Mouse (Mus musculus) testis, adult 2 months (tissue): ENCODE results near the gene Carmil1. TPM values are rescaled to one million over a fixed set of nuclear protein-coding genes. Genes with fewer than 3 reads are reported as not detected.

Experiments
- H3K27ac ChIP-seq: fragments of 200-500 bp; 2 replicates; pipeline ENCODE4 v1.5.1; 2012; ENCODE audit warnings: low read depth, low read length; ENCODE audit not compliant: control insufficient read depth, insufficient read depth
- H3K27me3 ChIP-seq: fragments of 200-500 bp; 2 replicates; pipeline ENCODE4 v1.6.1; 2012; ENCODE audit warnings: mild to moderate bottlenecking, low read length, moderate library complexity; ENCODE audit not compliant: control insufficient read depth, insufficient read depth
- H3K36me3 ChIP-seq: fragments of 200-500 bp; 2 replicates; pipeline ENCODE4 v1.6.1; 2012; ENCODE audit warnings: mild to moderate bottlenecking, low read length; ENCODE audit not compliant: control insufficient read depth, insufficient read depth
- H3K4me1 ChIP-seq: fragments of 200-500 bp; 2 replicates; pipeline ENCODE4 v1.6.1; 2012; ENCODE audit warnings: low read length; ENCODE audit not compliant: control insufficient read depth, insufficient read depth
- H3K4me3 ChIP-seq: fragments of 200-500 bp; 2 replicates; pipeline ENCODE4 v1.5.1; 2012; ENCODE audit warnings: low read depth, mild to moderate bottlenecking, low read length, moderate library complexity, mixed read lengths; ENCODE audit not compliant: control insufficient read depth
- CTCF ChIP-seq: fragments of 200-500 bp; IDR thresholded peaks from 2 replicates; pipeline ENCODE4 v1.5.1; 2012; ENCODE audit warnings: low read depth, mild to moderate bottlenecking, inconsistent platforms, low read length, moderate library complexity; ENCODE audit not compliant: control insufficient read depth, insufficient read depth, insufficient replicate concordance
- POLR2A ChIP-seq: fragments of 200-500 bp; IDR thresholded peaks from 2 replicates; pipeline ENCODE4 v1.6.1; 2012; ENCODE audit warnings: low read depth, mild to moderate bottlenecking, inconsistent platforms, low read length, moderate library complexity; ENCODE audit not compliant: control insufficient read depth
- polyA plus RNA-seq: library from polyadenylated mRNA; depleted of rRNA; stranded (reverse); fragments of >200 nt; gene quantifications from 2 replicates; pipeline ENCODE4 v1.2.3, GENCODE M21; 2012

The Carmil1 gene
- polyA plus RNA-seq, 1 experiment, result 32.8 TPM

DNA sequence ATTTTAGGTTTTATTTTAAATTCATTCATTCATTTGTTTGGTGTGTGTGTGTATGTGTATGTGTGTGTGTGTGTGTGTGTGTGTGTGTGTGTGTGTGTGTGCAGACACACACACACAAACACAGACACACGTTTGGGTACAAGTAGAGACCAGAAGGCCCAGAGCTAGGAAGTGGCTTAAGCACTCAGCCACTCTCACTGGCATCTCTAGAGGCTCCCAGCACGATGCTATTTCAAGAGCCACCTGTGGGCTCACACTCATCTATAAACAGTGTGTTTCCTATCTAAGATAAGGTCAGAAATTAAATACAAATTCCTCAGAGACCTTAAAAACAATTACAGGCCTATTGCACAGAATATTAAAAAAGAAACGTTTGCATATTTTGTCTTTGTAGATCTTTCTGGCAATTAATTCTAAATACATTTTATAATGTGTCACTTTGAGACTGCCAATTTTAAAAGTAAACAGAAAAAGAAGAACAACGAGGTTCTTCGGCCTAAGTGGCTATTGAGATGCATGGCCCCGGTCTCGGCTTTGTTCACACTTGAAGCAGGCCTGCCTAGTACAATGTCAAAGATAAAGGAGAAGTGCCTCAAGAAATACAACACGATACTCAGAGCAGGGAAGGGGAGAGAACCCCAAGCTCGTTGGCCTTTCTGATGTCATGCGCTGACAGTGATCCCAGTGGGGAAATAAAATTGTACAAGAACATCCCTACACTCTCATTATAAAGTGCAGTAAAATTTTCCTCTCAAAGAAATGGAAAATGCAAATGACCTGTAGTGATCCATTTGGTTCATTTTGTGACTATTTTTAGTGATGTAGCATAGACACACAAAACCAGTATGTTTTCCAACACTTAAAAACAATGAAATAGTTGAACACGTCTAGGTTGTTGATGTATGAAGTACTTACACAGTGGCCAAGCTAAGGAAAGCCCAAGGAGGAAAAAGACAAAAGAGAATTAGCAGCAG lies 179.2 kb downstream of the Carmil1 start:
- H3K4me3 ChIP-seq, result no peak overlapping the region
- no peaks in the 10 kb centered on the region for H3K36me3 ChIP-seq
- H3K27me3 ChIP-seq, result no peaks in the 10 kb centered on the region
- no peak for TF ChIP-seq CTCF
- no peak for TF ChIP-seq POLR2A
- no peak overlapping the region for H3K27ac ChIP-seq
- no peaks in the 10 kb centered on the region for H3K4me1 ChIP-seq

DNA sequence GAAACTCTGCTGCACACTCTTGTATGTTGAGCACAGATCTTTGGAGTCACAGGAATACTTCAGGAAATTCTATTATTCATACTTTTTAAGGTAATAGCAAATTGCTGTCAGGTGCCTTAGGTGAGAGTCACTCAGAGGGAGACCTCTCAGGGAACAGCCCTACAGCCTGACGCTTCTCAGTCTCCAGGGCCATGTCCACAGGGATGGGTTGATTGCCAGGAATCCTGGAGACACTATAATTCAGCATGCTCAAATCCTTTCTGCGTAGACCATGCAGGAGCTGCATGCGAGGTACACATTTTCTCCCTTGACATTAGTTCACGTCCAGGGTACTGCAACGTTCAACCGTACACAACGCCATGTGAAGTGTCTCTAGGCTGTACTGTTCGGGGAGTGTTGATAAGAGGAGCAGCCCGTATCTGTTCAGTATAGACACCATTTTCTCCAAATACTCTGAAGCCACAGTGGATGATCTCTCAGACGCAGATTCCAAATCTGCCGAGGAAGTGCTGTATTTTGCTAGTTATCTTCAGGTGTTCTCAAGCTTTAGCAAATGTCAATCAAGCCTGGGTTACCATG lies 180.0 kb downstream of the Carmil1 start:
- no peaks in the 10 kb centered on the region for H3K4me1 ChIP-seq
- no peaks in the 10 kb centered on the region for H3K27me3 ChIP-seq
- TF ChIP-seq POLR2A (no peak), CTCF (no peak)
- no peak overlapping the region for H3K4me3 ChIP-seq
- no peak overlapping the region for H3K27ac ChIP-seq
- H3K36me3 ChIP-seq, result no peaks in the 10 kb centered on the region

DNA sequence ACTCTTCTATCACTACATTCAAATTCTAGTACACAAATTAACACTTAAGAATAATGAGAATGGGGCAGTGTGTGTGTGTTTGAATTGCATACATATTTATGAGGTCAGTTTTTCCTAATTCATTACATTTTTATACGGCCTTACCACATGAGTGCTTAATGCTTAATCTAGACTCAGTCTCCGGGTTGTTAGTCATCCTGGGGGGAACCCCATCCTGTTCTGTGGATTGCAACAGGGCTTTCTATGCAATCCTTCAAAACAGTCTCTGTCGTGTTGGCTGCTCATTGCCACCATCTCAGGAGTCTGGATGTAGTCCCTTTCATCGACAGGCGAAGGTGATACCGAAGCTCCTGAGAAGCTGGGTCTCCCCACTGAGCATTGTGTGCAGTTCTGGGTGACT lies 184.0 kb downstream of the Carmil1 start:
- H3K27ac ChIP-seq, result no peak overlapping the region
- H3K36me3 ChIP-seq, result no peaks in the 10 kb centered on the region
- TF ChIP-seq POLR2A, result no peak
- no peak for TF ChIP-seq CTCF
- no peaks in the 10 kb centered on the region for H3K4me1 ChIP-seq
- H3K27me3 ChIP-seq, result no peaks in the 10 kb centered on the region
- no peak overlapping the region for H3K4me3 ChIP-seq

DNA sequence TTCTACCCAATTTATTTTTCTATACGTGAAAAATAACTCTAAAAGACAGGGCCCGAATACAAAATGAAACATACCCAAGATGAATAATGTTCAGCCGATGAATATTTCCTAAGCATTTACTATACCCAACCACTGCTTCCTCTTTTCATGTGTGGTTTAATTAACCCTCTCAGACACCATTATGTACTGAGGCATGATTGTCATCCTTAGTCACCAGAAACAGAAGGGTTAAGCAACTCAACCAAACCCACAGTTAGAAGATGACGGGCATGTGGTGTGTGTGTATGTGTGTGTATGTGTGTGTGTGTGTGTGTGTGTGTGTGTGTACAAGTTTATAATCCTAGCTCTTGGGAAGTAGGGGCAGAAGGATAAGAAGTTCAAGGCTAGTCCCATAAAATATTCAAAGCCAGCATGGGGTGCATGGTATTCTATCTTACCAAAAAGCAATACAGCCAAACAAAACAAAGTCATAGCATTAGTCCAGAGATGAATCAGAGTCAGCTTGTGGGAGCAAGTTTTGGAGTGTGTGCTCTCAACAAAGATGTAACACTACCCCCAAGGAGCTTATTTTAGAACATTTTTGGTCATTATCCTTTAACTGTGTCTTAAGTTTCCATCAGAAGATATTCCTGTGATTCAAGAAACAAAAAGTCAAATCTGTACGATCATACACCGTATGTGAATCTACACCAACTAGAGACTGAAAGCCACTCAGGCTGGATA lies 185.6 kb downstream of the Carmil1 start:
- Histone ChIP-seq H3K4me1 (no peaks in the 10 kb centered on the region), H3K27ac (no peak overlapping the region), H3K27me3 (no peaks in the 10 kb centered on the region), H3K4me3 (no peak overlapping the region), H3K36me3 (no peaks in the 10 kb centered on the region)
- TF ChIP-seq CTCF (no peak), POLR2A (no peak)

DNA sequence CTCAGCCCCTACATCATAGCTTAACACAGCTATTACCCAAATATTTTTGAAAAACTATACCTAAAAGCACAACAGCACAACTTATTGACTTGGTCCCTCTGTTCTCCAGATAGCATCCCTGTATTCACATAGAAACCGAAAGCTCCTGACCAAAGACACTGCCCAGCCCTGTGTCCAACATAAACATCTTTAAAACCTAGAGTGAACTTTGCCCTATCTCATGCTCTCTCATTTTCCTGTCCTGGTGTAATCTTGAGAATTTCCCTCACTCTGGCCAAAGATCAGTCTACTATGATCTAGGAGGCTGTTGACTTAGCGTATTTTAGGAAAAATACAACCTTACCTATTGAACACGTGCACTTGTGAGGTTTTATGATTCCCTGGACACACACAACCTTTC lies 187.5 kb downstream of the Carmil1 start:
- Histone ChIP-seq H3K27ac (no peak overlapping the region), H3K27me3 (no peaks in the 10 kb centered on the region), H3K4me3 (no peak overlapping the region), H3K36me3 (no peaks in the 10 kb centered on the region), H3K4me1 (no peaks in the 10 kb centered on the region)
- TF ChIP-seq POLR2A (no peak), CTCF (no peak)

DNA sequence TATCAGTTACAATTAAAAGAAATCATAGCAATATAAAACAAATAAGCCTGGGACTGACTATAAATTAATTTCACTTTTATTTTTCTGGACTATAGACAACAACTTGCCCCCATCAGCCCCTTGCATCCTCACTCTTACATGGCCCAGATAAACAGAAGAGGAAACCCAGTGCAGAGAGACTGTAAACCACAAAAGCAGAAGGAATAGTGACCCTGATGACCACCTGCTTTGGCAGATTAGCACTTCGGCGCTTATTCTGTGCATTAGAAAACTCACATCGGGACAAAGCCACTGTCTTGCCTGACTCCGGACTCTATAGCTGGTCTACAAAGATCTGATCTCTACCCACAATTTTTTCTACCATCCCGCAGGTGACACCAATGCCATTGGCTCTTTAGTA lies 188.5 kb downstream of the Carmil1 start:
- Histone ChIP-seq H3K36me3 (no peaks in the 10 kb centered on the region), H3K27me3 (no peaks in the 10 kb centered on the region), H3K4me3 (no peak overlapping the region), H3K27ac (no peak overlapping the region), H3K4me1 (no peaks in the 10 kb centered on the region)
- TF ChIP-seq CTCF (no peak), POLR2A (no peak)

DNA sequence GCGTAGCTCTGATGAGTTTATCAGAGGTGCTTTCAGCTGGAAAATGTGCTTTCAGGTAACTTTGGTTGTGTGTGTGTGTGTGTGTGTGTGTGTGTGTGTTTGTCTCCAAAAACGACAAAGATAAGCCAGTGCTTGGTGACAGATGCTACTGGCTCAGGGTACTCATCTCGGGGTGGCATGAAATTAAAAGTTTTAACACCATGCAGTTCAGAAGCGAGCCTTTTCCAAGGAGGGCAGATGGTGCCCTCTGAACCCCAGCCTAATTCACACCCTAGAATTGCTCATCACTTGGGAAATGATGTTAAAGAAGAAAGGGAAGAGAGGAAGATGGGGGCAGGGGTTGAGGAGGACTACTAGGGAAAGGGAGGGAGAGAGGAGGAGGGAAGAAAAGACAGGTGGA lies 198.4 kb downstream of the Carmil1 start:
- Histone ChIP-seq H3K27me3 (no peaks in the 10 kb centered on the region), H3K4me3 (no peak overlapping the region), H3K4me1 (no peaks in the 10 kb centered on the region), H3K36me3 (no peaks in the 10 kb centered on the region), H3K27ac (no peak overlapping the region)
- TF ChIP-seq CTCF (no peak), POLR2A (no peak)
